Mouse (Mus musculus): Measurements from ENCODE around the gene Ntng1.

Ntng1 gene

GRCm38 (mm10) chr3:109931021-109931420 is 212.8 kb downstream of the Ntng1 start:
- DNase-seq (ENCODE audit: low read depth, low spot score) = no peak

- no peak for DNase-seq (ENCODE audit: low read depth, low spot score)
Measured at GRCm38 (mm10) chr3:109923788-109924187, 220.0 kb downstream of the Ntng1 start.

- DNase-seq (ENCODE audit: low read depth, low spot score) = no peak
Measured at GRCm38 (mm10) chr3:109918996-109919395, 224.8 kb downstream of the Ntng1 start.

- DNase-seq (ENCODE audit: low read depth, low spot score) = no peak
Measured at GRCm38 (mm10) chr3:109917926-109918694, 225.7 kb downstream of the Ntng1 start.

GRCm38 (mm10) chr3:109917077-109917476 is 226.7 kb downstream of the Ntng1 start:
- no peak for DNase-seq (ENCODE audit: low read depth, low spot score)

GRCm38 (mm10) chr3:109914226-109914625 is 229.6 kb downstream of the Ntng1 start:
- DNase-seq (ENCODE audit: low read depth, low spot score) = no peak

- DNase-seq (ENCODE audit: low read depth, low spot score) = no peak
Measured at GRCm38 (mm10) chr3:109890600-109890999, 253.2 kb downstream of the Ntng1 start.

GRCm38 (mm10) chr3:109885672-109886071 is 258.1 kb downstream of the Ntng1 start:
- no peak for DNase-seq (ENCODE audit: low read depth, low spot score)

- DNase-seq (ENCODE audit: low read depth, low spot score) = no peak
Measured at GRCm38 (mm10) chr3:109879061-109879460, 264.8 kb downstream of the Ntng1 start.

- no peak for DNase-seq (ENCODE audit: low read depth, low spot score)
Measured at GRCm38 (mm10) chr3:109871986-109872385, 271.8 kb downstream of the Ntng1 start.

GRCm38 (mm10) chr3:109858276-109858675 is 285.5 kb downstream of the Ntng1 start:
- no peak for DNase-seq (ENCODE audit: low read depth, low spot score)

- no peak for DNase-seq (ENCODE audit: low read depth, low spot score)
Measured at GRCm38 (mm10) chr3:109854449-109855155, 289.2 kb downstream of the Ntng1 start.

- no peak for DNase-seq (ENCODE audit: low read depth, low spot score)
Measured at GRCm38 (mm10) chr3:109846660-109847059, 297.2 kb downstream of the Ntng1 start.

GRCm38 (mm10) chr3:109825806-109826205 is 318.0 kb downstream of the Ntng1 start:
- DNase-seq (ENCODE audit: low read depth, low spot score) = no peak

GRCm38 (mm10) chr3:109822803-109823474 is 320.9 kb downstream of the Ntng1 start:
- DNase-seq (ENCODE audit: low read depth, low spot score) = no peak

- no peak for DNase-seq (ENCODE audit: low read depth, low spot score)
Measured at GRCm38 (mm10) chr3:109818821-109819685, 324.8 kb downstream of the Ntng1 start.

GRCm38 (mm10) chr3:109809065-109809464 is 334.7 kb downstream of the Ntng1 start:
- no peak for DNase-seq (ENCODE audit: low read depth, low spot score)

GRCm38 (mm10) chr3:109807211-109807934 is 336.4 kb downstream of the Ntng1 start:
- DNase-seq (ENCODE audit: low read depth, low spot score) = no peak

- DNase-seq (ENCODE audit: low read depth, low spot score) = no peak
Measured at GRCm38 (mm10) chr3:109804145-109804544, 339.7 kb downstream of the Ntng1 start.

- DNase-seq (ENCODE audit: low read depth, low spot score) = no peak
Measured at GRCm38 (mm10) chr3:109803616-109804015, 340.2 kb downstream of the Ntng1 start.

GRCm38 (mm10) chr3:109797354-109797753 is 346.5 kb downstream of the Ntng1 start:
- no peak for DNase-seq (ENCODE audit: low read depth, low spot score)
